Mouse (Mus musculus): Measurements from ENCODE around the gene Ahnak.
"Not testable (repeated sequence)": the region's sequence is repeated elsewhere in the genome, so short reads cannot be mapped to it uniquely, and the experiment has no call there.

Gene Ahnak

DNA sequence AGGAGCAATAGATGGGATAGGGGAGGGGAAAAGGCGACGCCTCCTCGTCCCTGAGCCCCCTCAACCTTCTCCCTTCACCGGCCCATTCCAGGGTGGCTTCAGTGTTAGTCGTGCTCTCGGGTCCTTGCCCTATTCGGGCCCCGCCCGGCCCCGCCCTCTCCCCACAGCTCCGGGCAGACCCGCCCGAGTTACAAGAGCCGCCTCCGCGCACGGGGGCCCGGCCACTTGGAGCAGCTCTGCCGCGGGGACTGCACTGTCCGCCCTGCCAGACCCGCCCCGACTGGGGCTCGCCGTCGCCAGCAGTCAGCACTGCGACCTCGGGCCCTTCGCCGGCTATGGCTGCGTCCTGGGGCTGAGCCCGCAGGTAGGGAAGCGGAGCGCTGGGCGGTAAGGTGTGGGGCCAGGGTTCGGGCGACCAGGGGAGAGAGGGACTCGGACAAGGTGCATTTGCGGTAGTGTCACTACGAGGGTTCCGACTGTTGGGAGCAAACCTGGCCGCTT lies at the start of gene Ahnak:
TSS of gene Ahnak (plus strand) at position 219 of the 501 bp plus-strand sequence.
- DNase-seq, result peak; percentile 29 to 36

DNA sequence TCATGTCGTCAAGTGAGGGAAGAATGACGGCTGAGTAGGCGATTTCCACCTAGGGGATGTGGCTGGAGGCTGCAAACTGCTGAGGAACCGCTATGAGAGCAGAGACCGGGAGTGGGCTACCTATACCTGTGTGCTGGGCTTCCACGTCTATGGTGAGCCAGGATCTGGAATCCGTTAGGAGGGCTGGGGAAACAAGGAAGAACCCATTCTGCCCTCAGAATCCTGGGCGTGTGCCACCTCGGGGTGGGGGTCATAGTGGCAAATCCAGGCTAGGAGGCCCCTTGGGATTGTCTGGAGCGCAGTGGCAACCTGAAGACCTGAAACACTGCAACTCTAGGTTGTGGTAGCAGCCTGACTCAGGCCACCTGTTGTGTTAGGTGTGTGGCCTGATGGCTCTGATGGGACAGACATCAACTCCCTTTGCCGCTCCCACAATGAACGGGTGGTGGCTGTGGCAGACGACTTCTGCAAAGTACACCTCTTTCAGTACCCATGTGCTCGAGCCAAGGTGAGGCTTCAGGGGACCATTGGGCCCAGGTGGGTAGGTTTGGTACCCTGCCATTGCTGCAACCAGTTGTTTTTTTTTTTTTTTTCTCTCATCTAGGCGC lies 48.5 kb upstream of the Ahnak start:
- no peak for DNase-seq

DNA sequence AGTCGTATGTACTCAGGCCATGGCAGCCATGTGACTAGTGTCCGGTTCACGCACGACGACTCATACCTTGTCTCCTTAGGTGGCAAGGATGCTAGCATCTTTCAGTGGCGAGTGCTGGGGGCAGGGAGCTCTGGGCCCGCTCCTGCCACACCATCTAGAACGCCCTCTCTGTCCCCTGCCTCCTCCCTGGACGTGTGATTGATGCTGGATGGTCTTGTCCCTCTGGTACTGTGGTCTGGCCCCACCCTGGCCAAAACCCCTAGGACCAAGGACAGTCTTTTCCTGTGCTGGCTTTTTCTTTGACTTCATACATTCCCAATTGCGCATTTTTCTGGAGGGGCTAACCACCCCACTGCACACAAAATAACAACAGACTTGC lies 48.0 kb upstream of the Ahnak start:
- DNase-seq, result peak in 1 of 2 experiments; percentile 21

DNA sequence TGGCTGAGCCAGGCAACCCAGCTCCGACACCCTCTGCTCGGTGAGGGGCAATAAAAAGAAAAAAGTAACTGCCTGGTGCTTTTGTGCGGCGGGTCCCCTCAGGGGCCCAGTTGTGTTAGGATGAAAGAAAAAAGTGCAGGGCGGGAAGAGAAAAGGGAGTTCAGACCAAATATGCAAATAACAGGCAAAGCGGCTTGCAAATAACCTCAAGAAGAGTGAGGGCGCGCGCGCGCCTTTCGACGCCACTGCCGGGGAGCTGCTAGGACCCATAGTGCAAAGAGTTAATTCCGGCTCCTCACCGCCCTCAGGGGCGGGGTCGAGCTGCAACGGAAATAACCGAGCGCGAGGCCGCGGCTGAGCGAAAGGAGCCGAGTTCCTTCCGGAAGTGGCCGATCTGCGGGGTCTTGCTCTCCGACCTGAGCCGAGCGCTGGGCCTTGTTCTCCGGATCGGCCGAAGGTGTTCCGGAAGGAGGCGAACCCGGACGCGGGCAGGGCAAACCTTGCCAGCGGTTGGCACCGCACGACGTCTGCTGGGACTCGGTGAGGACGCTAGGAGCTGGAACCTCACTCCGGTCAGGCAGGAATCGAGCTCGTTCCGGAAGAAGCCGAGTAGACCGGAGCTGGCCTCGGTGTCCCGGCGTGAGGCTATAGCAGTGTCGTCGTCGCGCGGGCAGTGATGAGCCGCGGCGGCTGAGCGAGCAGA lies 47.4 kb upstream of the Ahnak start, which contains the start of gene Mta2:
TSS of gene Mta2 (plus strand) at position 361 of the 703 bp plus-strand sequence.
- peak; percentile 98 for DNase-seq

DNA sequence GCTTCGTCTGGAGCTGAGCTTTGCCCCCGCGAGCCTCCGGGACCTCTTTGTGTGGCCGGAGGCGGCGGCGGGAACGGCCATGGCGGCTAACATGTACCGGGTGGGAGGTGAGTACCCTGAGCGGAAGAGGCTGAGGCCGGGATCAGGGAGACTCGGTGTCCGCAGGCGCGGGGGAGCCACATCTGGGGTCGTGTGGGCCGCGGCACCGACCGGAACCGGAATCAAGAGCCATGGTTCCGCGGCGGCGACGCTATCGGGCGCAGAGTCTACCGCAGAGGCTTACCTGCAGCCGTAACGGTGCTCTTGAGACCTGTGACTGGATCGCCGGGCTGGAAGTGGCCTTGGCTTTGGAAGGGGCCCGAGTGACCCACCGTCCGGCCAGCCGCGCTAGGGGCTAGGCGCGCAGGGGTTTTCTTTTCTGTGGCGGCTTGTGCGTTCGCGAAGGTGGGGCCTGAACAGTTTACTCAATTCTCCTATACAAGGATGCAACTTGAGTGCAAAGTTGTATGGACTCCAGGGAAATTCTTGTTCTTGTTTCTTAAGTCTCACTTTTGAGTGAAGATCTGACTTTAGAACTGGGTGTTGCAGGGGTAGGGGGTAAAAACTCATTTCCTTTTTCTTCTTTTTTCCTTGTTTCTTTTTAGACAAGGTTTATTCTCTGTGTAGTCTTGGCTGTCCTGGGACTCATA lies 46.7 kb upstream of the Ahnak start:
- no peak for DNase-seq

DNA sequence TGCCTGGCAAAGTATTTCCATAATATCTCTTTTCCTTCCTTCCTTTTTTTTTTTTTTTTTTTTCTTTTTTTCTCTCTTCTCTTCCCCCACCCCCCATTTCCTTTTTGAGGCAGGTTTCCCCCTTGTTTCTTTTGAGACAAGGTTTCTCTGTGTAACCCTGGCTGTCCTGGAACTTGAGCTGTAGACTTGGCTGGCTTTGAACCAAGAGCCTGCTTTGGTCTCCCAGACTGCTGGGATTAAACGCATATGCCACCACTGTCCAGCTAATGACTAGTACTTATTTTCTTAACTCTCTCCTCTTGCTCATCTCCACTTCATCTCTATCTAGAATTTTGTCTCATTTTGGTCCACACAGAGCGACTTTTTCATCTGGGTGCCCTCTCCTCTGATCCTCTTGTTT lies 46.0 kb upstream of the Ahnak start:
- no peak for DNase-seq

DNA sequence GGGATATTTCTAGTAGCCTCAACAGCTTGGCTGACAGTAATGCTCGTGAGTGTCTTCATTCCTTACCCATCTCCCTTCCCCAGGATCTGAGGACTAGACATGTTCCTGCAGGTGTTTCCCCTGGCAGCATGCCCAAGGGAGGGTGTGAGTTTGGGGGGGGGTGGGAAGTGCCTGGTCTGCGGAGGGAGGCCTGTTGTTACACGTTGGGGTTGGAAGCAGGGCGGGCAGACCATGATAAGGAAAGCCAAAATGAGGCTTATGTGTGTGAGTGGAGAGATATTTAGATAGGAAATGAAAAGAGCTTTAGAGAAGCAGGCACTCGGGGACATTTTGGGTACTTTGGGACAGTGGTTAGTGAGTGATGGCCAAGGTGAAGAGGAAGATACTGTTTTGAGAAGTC lies 45.0 kb upstream of the Ahnak start:
- no peak for DNase-seq

DNA sequence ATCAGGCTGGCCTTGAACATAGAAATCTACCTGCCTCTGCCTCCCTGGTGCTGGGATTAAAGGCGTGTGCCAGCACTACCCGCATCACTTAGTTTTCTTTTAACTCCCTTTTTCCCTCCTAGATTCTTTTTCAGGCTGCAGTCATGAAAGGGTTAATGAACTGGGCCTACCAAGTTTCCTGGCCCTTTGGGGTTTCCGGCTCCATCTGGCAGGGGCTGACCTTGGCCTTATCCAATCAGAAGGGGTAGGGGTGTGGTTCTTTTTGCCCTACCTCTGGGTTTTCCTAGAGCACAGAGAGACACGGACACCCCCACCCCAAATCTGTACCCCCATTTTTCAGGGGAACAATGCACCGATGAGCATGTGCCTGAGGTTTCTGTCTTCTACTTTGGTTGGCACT lies 44.3 kb upstream of the Ahnak start:
- DNase-seq, result peak; percentile 60 to 70

DNA sequence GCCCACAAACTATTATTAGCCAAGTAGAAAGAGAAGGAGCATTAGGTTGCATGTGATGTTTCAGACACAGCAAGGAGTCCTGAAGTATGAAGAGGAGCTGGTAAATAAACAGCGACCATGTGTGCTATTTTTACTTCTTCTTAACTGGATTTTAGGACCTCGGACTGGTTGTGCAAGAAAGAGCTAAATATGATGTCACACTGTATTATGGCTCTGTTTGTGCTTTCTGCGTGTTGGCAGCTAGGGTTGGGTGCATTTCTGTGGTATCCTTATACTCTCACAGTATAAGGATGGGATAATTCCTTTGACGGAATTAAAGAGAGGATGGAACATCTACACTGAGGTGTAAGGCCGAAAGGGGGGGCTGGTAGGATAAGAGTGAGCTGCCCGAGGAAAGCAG lies 43.8 kb upstream of the Ahnak start:
- no peak for DNase-seq

DNA sequence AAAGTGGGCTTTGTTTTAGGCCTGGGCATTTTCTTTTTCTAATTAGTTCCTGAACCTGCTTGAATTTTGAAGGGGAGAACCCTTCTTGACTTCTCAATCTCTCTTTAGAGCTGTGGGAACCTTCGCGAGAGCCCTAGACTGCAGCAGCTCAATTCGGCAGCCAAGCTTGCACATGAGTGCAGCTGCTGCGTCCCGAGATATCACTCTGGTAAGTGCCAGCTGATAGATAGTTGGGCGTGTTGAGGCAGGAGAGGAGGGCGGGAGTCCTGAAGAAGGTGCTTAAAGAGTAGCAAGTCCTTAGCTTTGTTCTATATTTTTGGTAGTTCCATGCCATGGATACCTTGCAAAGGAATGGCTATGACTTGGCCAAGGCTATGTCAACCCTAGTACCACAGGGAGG lies 42.2 kb upstream of the Ahnak start:
- DNase-seq, result no peak

DNA sequence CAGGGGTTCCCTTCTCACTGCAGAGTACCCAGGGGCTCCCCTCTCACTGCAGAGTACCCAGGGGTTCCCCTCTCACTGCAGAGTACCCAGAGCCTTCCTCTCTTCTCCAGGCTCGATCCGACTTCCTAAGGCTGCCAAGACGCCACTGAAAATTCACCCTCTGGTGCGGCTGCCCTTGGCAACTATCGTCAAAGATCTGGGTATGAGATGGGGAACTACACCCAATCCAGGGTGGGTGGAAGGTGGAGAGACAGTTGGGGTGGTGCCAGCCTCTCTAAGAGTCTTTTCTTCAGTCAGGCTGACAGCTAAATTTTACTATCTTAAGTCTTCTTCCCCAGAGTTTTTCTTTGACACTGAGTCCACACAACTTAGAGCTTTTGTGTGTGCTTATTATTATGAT lies 38.9 kb upstream of the Ahnak start:
- no peak for DNase-seq

DNA sequence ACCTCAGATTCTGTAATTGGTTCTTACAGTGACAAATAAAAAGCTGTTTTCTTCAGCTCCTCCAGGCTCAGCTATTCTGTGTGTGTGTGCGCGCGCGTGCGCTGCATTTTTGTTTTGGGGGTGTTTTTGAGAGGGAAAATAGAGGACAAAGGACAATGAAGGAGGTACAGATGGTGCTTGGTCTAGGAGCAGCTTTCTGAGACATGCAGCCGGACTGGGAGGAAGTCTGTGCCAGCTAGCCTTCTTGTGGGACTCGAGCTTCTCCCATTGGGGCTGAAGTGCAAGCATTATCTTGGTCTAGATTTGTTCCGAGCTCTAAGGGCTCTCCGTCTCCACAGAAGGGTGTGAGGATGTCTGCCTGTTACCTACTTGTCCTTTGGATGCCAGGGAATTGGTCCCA lies 36.8 kb upstream of the Ahnak start:
- no peak for DNase-seq

DNA sequence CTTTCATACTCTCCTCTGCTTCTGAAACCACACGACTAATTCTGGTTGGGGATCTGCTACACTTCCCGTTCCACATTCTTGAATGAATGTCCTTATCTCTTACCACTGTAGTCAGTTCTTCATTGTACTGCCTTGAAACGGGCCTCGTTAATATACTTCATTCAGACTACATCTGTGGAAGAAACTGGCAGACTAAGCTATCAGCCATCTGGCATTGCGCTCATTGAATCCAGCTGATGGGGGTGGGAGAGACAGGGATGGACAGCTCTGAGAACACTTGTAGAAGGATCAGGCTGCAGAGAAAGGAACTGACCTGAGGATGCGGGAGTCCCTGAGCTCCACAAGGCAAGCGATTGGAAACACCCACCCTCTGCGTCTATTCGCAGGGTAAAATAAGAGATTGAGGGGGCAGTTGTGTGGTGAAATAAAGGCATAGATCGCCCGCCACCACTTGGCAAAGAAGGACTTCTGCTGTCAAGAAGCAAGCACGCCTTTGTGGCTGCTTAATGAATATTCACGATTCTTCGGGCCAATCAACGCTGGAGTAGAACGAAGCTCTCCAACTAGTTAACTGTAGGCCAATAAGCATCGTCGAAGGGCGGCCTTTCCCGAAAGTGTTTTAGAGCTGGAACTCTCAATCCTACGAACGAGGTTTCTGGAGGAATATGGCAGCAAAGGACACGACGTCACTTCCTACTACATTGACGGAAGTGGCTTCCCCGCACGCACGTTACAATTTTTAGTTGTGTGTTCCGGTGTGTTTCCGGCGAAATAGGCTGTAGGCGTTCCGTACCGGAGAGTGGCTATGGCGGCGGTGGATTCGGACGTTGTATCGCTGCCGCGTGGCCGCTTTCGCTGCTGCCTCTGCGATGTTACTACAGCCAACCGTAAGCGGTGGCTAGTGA lies 35.7 kb upstream of the Ahnak start, which contains the start of gene Tut1:
TSS of gene Tut1 (plus strand) at position 713 of the 905 bp plus-strand sequence.
- peak; percentile 86 to 87 for DNase-seq

DNA sequence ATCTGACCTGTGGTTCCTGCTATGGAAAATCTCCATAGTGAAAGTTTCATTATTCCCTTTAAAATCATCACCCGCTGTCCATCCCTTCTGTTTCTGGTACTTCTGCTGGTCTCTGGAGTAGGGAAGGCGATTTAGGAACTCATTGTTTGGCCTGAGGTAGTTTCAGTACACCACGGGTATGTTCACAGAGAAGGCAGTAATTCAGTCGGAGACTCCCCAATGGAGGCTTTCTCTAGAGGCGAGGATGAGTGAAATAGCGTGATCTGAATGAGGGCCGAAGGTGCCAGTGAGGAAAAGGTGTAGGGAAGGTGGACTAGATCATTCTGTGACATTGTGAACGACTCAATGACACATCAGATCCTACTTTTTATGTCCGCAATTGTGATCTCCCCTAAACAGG lies 34.9 kb upstream of the Ahnak start:
- no peak for DNase-seq

DNA sequence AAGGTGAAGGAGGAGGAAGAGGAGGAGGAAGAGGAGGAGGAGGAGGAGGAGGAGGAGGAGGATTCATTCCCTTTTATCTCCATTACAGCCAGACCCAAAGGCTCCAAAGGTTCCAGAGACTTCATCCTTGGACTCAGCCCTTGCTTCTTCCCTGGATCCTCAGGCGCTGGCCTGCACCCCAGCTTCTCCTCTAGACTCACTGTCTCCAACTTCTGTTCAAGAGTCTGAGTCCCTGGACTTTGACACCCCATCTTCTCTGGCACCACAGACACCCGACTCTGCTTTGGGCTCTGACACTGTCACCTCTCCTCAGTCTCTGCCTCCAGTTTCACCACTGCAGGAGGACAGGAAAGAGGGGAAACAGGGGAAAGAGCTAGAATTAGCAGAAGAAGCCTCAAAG lies 26.8 kb upstream of the Ahnak start:
- DNase-seq, result no peak

DNA sequence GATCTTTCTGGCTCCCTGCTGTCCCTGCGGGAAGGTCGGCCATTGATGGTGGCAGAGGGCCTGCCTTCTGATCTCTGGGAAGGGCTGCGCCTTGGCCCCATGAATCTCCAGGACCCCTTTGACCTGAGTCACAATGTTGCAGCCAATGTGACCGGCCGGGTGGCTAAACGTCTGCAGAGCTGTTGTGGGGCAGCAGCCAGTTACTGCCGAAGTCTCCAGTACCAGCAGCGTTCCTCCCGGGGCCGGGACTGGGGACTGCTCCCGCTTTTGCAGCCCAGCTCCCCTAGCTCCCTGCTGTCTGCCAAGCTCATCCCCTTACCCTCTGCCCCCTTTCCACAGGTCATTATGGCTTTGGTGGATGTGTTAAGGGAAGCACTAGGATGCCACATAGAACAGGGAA lies 24.0 kb upstream of the Ahnak start:
- DNase-seq, result no peak

DNA sequence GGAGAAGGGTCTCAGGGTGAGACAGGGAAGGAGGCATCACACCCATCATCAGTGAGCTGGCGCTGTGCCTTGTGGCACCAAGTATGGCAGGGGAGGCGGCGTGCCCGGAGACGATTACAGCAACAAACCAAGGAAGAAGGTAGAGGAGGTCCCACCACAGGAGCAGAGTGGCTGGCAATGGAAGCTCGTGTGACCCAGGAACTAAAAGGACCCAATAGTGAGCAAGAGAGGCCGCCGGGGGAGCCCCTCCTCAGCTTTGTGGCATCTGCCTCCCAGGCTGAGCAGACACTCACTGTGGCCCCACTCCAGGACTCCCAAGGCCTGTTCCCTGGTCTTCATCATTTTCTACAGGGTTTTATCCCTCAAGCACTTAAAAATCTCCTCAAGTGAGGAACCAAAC lies 23.3 kb upstream of the Ahnak start:
- DNase-seq, result peak in 1 of 2 experiments; percentile 37

DNA sequence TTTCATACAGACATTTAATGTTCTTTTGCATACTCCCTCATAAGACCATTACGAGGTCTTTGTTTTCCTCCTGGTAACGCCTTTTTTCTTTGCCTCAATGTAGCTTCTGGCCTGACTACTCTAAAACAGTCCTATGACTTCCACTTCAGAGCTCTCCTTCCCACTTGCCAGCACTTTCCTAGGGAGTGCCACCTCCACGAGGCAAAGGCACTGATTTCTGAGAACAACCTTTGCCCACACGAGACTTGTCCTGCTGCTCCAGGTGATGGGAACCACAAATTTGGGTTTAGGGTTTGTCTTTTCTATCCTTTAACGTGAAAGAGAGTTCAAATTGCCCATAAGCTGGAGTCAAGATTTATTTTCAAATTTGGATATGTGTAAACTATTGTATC lies 22.9 kb upstream of the Ahnak start:
- no peak for DNase-seq

DNA sequence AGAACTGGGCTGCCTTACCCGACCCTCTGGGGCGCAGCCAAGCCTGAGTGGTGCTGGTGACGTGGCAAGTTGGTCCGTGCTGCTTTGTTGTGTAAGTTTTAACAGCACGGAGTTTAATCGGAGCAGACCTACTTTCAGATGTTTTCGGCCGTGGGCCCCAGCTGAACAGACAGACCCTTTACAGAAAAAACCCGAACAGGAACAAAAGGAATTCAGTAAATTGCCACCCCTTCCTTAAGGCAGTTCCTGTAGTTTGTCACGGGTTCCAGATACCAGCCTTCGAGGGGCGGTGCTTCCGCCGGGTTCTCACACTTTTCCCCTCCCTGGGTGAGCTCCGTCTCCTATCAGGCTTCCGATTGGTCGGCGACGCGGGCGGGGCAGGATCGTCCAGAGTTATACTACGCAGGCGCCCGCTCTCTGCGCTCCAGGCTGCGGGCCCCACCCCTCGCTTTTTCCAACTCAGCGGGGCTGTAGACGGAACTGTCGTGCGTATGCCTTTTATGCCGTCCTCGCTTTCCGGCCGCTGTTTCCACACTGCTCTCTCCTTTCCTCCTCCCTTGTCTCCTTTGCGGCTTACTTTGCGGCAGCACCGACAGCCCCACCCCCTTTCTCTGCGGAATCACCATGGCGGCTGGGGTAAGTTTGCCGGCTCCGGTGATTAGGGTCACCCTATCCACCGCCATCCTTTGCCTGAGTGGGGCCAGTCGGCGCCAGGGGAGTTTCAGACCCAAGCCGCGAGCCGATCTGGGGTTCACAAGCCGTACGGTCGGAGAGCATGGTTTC lies 22.3 kb upstream of the Ahnak start, which contains the start of gene Eef1g:
TSS of gene Eef1g (plus strand) at position 452 of the 783 bp plus-strand sequence.
- DNase-seq, result peak; percentile 98 to 100

DNA sequence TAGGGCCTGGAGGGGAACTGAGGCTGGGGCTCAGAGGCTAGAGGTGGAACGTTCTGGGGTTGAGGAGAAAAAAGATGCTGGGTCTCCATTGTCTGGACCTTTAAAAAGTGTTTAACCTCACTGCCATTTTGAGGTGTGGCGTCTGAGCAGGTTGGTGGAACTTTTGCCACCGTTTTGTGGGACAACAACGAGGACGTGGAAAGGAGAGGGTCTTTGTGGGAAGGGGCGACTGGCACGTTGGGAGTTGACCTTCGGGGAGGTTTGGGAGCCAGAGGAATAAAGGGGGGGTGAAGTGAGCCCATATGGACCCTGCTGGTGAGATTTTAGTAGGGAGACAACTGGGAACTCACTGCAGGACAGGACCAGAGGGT lies 21.7 kb upstream of the Ahnak start:
- no peak for DNase-seq

DNA sequence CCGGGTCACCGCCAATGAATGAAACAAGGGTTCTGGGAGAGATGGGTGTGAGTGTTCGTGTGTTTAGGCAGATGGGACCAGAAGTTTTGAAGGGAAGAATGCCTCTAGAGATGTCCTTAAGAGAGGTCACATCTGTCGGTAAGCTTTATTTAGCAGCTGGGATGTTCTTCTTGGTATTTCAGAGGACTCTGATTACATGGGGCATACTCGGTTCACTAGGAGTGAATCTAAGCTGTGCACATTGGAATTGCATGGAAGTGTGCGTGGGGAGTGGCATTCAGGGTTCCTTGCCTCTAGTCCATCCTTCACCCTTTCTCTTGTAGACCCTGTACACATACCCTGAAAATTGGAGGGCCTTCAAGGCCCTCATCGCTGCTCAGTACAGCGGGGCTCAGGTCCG lies 21.2 kb upstream of the Ahnak start:
- no peak for DNase-seq

DNA sequence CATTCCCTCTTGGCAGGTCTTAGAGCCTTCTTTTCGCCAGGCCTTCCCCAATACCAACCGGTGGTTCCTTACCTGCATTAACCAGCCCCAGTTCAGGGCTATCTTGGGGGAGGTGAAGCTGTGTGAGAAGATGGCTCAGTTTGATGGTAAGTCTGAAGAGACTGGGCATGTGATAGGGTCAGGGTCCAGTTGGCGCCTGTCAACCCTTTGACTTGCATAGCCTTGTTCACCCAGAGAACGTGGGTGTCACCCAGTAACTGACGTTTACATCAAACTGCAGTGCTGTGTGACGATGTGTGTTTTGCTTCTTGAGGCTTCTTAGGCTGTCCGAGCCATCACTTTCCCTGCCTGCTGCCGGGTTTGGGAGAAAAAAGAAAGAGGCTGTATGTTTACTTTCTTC lies 16.6 kb upstream of the Ahnak start:
- not testable (repeated sequence) for DNase-seq
